Mouse (Mus musculus) bone marrow, adult 2 months (tissue): ENCODE data around the gene Kcnip1.

Experiments
- CTCF ChIP-seq: fragments of 200-500 bp; IDR thresholded peaks from 2 replicates; pipeline ENCODE4 v1.5.1; 2011; ENCODE audit warnings: low read length, control low read depth; ENCODE audit not compliant: control insufficient read depth, insufficient read depth
- POLR2A ChIP-seq: fragments of 200-500 bp; IDR thresholded peaks from 2 replicates; pipeline ENCODE4 v1.6.1; 2011; ENCODE audit warnings: low read depth, mild to moderate bottlenecking, control low read depth, low read length, borderline replicate concordance; ENCODE audit not compliant: control insufficient read depth

GRCm38 (mm10) chr11:33592826-33593225 is 400.1 kb downstream of the Kcnip1 start:
- TF ChIP-seq CTCF (no peak), POLR2A (no peak)
